Mouse (Mus musculus) lung, postnatal 10 days (tissue): ENCODE data around the gene Myo16.
A peak's percentile ranks its signal among the peaks of the same experiment; 100 is the strongest.

Source experiments
- DNase-seq: peaks from one replicate; pipeline ENCODE4 v3.0.0; 2021

Gene Myo16

DNA sequence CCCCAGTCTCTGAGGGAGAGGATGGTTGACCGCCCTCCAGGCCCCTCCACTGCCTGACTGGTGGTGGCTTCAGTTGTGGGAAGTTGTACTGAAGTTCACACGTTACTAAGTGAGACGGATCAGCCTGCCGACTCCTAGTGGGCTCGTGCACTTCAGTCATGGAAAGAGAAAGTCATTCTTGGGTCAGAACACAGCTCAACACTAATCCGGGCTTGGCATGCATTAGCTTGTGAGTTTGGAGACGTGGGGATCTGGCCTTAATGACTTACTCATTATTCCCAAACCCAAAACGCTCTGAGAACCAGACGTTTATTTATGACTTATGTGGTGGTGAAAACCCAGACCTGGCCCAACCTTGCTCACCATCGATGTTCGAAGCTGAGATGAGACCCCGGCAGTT, 263.1 kb downstream of the Myo16 start:
- no peak for DNase-seq

DNA sequence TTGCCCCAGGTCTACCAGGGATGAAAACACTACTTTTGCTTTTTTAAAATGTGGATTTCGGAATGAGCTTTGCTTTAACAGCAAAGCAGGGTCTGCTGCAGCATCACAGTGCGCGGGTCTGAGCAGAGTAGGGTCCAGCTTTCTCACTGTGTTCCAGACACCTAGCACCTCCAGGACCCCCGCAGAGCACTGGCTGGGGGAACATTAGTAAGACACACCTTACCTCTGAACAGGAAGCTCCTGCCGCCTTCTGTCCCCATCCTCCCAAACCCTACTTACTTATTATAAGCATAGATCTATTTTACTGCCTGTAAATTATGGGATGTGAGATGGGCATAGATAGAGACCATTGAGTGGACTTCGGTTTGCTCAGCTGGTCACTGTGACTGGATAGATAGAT, 263.6 kb downstream of the Myo16 start:
- no peak for DNase-seq

DNA sequence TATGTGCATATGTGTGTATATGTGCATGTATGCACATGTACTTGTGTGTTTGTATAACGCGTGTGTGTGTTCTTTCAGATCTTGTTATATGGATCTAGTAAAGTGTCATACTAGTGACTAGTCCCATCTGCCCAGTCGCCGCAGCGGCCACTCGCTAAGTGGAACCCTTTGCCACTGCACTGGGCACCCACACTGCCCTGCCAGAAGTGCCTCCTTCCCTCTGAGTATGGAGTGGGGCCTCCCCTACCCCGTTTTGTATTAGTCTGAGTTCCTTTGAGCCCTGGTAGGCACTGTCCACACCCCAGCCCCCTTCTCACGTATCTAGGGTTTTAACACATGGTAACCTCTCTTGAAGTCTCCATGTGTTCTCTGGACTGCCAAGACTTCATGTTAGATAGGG, 264.3 kb downstream of the Myo16 start:
- no peak for DNase-seq

DNA sequence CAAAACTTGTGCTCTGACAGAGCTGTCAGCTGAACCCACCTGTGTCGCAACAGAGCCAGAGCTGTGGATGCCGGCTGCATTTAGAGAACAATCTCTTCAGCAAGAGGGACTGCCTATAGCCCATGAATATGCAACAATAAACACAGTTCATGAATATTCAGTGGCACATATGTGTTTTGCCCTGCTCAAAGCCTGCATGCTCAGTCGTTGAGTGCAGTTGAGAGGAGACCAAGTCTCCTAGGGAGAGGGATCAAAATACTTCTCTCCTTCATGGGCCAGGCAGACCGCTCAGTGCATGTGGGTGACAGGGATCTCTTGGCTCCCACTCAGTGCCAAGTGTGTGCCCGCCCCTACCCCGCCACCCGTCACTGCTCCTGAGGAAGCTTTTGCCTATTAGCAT, 265.3 kb downstream of the Myo16 start:
- DNase-seq = no peak

DNA sequence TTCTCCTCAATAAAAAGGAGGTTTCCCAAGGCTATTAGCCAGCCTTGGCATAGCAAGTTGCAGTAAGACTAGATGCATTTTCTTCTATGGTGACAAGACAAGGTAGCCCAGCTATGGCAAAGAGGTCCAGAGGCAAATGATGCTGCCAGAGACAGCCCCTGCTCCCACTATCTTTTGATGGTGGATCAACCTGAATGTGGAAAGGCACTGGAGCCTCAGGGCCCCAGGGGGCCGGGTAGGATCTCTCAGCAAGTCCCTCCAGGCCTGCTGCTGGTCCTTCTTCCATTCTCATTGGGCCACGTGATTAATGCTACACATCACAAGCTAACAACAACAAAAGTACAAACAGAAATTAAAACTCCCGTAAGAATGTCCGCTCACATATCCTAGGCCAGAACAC, 266.0 kb downstream of the Myo16 start:
- DNase-seq = no peak

DNA sequence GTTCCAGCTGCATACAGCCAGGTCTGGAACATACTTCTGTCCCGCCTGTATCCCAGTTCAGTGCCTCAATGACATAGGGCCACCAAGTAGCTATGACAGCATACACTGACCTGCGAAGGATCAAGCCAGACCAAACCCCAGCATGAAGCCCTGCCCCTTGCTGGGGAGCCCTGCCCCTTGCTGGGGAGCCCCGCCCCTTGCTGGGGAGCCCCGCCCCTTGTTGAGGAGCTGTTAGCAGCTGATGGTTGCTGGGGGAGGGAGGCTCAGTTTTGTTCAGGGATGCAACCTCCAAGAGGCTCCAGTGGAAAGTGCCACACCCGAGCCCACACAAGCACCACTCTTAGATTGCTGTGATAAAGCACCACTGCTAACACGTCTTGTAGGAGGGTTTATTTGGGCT, 266.8 kb downstream of the Myo16 start:
- peak; percentile 10 for DNase-seq

DNA sequence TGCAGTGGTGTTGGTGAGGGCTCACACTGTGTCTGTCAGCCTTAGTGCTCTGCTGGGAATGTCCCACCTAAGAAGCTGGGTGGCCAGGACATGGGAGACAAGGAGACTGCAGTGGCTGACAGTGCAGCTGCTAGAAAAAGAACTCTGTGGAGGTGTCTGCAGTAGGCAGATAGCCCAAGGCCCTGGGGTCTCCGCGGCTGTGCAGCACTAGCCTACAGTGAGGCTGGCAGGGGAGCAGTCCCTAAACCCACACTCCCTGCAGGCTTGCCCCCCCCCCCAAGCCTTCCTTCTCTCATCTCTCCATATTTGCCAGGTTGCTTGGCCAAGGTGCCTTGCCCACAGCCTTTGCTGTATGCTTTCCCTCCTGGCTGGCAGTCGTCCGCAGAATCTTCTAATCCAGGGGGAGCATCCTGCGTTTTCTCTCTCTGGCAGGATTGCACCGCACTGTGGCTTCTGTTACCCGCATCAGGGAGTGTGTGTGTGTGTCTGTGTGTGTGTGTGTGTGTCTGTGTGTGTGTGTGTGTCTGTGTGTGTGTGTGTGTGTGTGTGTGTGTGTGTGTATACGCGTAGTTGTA, 267.9 kb downstream of the Myo16 start:
- DNase-seq = no peak

DNA sequence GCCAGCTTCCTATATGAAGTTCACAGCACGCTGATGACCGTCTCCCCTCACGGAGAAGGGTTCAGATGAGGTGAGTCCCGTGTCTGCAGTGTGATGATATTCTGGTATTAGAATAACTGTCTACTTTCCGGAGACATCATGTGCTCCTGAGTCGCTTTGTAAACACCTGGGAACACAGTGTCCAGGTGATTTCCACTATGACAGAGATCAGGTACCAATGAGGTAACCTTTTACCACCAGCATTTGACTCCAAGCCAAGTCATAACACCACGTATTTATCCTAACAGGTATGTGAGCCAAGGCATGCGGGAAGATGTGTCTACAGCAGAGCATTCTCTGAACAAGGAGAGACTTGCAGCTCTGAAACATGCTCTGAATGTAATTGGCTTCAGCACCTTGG, 281.8 kb downstream of the Myo16 start:
- DNase-seq = no peak

DNA sequence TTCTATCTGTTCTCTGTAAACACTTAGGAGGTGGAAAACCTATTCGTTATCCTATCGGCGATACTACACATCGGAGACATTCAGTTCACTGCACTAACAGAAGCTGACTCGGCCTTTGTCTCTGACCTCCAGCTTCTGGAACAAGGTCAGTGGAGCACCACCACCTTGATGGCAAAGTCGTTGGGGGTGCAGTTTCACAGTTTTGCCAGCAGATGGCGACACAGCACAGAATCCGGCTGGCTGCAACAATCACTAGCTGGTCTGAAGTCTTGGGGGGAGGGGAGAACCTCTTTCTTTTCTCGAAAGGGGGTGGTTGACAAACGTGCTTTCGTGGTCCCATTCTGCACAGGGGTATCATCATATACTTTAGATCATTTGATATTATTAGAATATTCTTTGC, 285.1 kb downstream of the Myo16 start:
- DNase-seq = peak; percentile 81

DNA sequence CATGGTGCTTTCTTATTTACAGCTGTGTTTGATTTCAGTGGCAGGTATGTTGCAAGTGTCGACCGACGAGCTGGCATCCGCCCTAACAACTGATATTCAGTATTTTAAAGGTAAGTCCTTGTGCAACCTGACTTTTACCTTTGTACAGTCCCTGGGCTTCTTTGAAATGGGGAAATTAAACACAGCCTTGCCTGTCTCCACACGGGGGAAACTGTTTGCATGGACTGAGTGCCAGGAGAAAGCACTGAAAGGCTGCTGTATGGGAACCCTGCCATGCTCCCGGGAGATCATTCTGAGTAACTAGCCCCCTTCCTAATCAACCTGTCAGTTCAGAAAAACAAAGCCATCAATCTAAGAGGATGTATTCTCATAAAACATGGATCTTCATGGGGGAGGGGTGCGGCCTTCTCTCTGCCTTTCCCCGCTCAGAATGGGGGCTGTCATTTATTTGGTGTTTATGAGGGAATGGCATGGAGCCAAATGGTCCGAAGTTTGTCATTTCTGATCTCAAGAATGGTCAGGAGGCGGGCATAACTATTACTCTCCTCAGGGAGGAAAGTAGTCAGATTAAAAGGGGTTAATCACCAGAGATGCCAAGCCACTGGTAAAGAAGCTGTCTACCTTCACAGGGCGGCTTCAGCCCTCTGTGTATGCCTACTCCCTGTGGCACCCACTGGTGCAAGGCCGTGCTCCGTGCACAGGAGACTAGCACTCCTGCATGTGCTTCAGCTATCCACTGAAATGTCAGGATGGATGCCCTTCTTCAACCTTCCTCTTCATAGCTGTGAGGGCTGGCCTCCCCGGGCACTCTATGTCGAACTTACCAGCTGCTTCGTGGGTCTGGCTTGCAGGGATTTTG, 286.1 kb downstream of the Myo16 start:
- DNase-seq = peak; percentile 8

DNA sequence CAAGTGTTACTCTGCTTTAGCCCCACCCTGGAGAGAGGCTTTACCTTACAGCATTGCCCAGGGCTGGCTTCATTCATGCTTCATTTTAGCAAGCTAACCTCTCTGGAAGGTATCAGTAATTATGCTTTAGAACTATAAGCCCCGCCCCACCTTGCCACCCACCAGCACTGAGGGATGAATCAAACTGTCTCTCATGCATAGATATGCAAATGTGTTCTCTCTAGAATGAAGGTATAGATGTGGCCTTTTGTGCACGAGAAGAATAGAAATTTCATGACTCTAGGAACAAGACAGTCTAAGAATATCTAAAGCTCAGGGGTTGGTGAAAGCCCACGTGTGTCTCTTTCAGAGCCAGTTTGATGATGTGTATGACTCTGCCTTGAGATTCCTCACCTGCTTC, 288.9 kb downstream of the Myo16 start:
- DNase-seq = no peak

DNA sequence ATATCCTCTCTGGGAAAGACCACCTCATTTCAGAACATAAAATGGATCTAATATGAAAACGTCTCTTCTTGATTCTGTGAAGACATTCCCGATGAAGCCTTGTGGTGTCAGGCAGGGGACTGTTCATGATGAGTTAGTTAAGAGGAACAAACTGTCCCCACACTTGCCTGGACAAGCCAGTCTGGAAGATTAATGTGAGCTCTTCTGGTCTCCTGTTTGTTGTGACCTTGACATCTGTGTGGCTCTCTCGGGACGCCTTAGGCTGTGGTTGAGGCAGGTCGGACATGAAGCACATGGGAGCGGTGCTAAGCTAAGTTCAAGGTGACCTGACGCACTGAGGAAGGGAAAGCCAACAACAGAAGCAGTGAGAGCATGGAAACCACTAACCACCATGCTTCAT, 291.3 kb downstream of the Myo16 start:
- no peak for DNase-seq

DNA sequence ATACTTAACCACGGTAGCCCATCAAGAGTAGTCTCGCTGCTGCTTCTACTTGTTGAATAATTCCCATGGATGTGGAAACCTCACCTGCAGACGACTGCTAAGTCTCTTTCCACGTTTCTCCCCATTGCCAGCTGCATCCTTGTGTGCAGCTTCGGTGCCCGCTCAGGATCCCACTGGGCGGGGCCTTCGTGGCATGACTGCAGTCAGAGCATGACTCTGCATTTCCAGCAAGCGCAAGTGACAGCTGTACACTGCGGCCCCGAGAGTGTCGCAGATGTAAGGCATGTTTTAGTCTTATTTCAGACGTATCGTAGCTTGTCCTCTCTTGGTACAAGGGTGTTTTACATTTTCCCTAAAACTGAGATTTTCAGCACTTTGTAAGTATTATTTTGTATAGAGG, 294.8 kb downstream of the Myo16 start:
- no peak for DNase-seq

DNA sequence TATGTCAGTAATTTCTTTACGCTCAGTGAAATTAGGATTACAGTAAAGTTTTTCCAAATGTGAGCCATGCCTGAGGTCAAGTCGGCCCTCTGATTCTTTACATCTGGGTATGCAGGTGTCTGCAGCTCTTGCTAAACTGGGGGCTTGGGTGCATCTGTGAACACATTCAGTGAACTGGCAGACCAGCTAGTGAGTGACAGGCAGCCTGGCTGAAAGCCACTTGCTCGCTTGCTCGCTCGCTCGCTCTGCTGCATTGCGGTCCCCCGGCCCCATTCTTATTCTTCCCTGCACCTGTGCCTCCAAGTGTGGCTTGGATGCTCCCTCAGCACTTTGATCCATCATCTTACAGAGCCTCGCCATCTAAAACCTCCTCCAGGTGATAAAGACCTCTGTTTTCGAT, 299.3 kb downstream of the Myo16 start:
- no peak for DNase-seq

DNA sequence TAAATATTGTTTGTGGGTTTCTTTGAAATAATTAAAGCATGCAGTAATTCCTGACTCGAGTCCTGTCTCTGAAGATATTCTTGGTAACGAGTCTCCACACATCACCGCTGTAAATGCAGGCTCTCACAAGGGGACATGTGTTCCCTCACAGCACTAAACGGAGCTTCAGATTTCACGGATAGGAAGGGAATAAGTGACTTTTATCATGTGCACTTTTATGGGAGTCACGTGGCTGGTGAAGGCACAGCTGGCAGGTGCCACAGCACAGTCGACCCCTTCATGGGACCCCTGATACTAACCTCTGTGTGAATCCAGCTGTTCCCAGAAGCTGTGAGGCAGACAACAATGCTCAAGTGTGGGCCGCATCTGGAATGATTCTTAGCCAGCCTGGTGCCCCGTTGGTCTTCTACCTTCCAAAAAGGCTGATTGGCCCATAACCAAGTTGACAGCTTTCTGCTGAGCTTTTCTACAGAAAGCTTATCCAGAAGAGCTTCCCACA, 304.5 kb downstream of the Myo16 start:
- no peak for DNase-seq

DNA sequence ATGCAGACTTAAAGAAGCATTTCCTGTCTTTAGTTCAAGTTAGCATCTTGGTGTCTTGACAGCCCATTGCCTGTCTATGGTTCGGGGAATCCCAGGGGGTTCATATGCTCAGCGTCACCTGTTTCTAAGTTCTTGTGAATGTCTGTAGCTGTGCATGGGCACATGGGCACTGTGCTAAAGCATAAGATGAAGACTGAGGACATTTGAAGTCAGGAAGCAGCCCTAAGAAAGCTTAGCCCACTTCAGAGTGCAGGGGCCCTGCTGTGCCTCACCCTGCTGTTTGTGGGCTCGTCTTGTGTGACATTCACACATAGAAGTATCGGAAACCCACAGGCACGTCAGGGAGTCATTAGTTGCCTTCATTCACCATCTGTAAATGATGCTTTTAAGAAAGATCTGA, 308.6 kb downstream of the Myo16 start:
- DNase-seq = no peak

DNA sequence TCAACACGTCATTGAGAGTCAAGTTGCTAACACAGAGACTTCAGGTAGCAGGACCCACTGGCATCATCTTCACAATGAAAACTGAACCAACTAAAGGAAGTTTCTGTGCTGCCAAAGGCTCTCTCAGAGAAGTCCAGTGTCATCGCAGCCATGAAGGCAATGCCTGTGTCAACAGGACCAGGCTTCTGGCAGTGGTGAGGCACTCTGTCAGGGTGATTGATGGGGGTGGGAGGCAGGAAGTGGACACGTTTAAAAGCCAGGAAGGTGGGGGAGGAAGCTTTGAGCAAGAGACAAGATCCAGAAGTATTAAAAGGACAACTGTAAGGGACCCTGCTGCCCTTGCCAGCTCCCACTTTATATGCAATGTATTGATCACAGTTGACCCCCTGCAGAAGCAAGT, 314.8 kb downstream of the Myo16 start:
- DNase-seq = peak; percentile 71

DNA sequence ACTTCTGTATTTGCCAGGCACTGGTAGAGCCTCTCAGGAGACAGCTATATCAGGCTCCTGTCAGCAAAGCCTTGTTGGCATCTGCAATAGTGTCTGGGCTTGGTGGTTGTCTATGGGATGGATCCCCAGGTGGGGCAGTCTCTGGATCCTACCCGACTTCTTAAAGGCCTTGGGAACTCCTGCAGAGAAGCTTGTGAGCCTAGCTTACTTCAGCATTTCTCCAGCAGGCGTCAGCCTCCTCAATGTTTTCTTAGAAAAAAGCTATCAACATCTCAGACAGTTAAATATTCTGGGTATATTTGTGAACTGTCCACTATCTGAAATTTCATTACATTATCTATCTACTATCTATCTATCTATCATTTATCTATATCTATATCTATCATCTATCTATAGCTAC, 315.9 kb downstream of the Myo16 start:
- no peak for DNase-seq

DNA sequence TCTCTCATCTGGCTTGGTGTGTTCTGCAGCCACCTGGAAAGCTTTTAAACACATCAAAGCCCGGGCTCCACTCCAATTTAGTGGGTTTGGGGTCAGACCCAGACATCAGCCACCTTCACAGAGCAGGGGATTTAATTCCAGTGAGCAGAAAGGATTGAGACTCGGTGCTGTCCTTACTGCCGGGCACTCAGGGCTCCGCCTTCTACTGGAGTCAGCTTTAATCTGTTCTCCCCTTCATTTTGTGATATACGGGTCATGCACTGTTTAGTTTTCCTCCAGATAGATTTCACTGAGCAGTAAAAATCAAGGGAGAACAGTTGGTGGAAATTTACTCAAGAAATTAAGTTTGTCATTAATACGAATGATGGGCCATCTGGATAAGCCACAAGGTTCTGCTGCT, 316.6 kb downstream of the Myo16 start:
- DNase-seq = no peak

DNA sequence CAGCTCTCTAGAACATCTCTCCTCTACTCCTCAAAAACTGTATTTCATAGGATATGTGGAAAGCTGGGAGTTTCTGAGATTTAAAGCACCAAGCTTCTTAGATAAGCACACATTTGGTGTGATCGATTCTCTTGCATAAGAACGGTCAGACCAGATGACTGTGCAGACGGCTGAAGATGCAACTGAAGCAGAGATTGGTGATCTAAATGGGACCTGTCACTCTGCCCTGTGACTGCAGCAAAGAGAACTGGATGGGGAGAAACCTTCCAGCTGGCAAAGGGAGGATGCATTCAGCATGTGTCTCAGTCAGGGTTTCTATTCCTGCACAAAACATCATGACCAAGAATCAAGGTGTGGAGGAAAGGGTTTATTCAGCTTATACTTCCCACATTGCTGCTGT, 318.7 kb downstream of the Myo16 start:
- no peak for DNase-seq

DNA sequence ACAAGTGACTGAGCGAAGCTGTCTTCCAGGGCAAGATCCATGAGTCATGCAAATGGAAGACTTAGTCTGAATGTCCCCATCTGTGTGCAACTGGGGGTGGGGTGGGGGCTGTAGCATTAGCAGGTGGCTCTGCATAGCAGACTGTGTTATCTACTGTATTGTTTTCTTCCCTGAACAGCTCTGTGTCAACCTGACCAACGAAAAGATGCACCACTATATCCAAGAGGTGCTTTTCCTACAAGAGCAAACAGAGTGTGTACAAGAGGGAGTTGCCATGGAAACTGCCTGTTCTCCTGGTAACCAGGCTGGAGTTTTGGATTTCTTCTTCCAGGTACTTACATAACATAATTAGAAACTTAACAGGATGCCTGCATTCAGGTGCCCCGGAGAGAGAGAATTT, 320.7 kb downstream of the Myo16 start:
- DNase-seq = no peak

DNA sequence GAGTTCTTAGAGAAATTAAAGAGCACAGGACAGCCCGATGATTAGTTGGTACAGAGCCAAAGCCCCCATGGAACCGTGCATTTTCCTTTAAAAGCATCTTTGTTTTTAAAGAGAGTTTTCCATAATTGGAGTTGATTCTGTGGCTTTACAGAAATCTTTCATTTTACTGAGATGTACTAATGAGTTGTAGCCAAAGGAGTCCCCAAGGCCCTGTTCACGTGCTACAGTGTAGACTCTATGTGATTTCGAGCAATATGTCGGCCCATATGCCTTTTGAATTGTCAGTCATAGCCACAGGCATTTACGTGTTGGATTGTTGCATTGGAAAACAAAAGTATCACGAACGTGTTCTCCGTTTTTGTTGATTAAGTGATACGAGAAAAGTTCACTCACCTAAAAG, 325.3 kb downstream of the Myo16 start:
- DNase-seq = no peak

DNA sequence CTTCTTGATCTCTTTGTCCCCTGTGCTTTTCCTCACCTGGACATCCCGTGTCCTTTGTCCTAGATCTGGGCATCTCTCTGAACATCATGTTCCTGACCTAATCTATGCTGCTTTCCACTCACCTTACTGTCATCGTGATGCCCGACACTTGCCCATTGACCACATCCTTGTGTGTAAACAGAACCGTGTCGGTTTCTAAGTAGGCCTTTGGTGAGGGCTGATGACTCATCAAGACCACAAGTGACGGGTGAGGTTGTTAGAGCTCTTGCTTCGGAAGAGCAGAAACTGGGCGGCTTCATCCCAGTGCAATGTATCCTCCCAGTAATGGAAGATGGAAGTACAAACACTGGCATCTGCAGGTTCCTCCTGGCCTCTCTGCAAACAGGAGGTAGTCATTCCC, 327.1 kb downstream of the Myo16 start:
- DNase-seq = no peak

DNA sequence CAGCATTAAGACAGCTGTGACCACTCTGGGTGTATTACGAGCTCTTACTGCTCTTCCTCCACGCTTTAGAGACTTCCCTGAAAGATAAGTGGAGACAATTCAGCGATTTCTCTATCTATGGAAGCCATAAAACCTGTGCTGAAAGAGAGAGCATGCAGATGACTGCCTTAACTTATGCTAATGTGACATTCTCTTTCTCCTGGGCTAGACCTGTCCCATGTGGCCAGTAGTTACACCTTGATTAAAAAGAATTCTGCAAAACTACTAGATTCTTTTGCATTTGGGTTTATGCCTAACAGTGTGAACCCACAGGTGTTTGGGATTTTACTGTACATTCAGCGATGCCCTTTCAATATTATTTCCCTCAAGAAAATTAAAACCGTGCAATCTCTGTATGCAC, 328.4 kb downstream of the Myo16 start:
- DNase-seq = no peak

DNA sequence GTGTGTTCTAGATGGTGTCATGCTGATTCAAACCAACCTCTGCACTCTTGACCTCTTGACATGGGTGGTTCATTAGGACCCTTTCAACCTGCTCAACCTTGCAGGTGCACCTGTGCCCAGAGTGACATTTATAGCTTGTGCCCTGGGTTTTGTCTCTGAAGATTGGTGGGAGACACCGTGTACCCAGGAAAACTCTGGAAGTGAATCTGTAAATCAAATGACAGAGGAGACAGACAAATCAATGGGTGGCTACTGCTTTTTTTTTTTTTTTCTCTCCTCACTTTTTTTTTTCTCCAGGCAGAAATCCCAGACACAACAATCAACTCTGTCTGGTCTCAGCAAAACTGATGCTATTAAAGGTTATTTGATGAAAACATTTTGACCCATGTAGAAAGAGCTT, 329.2 kb downstream of the Myo16 start:
- DNase-seq = no peak
